Mouse (Mus musculus): ENCODE data around the gene Epb41l3. TPM values are rescaled to one million over a fixed set of nuclear protein-coding genes. Genes with fewer than 3 reads are reported as not detected.

Gene Epb41l3
- polyA plus RNA-seq, 1 experiment from 2014 or later: 16.6 TPM

DNA sequence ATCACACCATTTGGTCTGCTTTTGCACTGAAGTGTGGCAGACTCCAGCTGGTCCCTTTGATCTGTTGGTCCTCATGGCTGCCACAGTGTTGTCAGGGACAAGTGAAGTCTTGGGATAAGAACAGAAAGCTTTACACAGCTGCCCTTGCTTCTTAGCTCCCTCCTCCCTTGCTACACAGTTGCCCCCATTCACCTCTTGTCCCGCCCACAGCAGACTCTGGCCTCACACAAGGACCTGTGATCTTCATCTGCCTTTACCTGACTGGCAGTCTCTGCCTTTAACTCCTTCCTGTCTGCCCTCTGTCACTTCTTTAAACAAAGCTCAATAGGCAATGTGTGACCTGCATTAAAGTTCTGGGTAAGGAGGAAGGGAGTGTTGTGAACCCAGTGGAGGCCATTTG lies 123.3 kb downstream of the Epb41l3 start:
- Histone ChIP-seq H3K4me3 (ENCODE audit: low read depth, low read length) (no peak overlapping the region), H3K27ac (replicated peaks) (no peak overlapping the region), H3K9me3 (ENCODE audit: control insufficient read depth, low read length) (no peaks in the 10 kb centered on the region), H3K9ac (ENCODE audit: low read length) (no peak overlapping the region), H3K4me1 (replicated peaks; ENCODE audit: control insufficient read depth, insufficient read depth) (no peaks in the 10 kb centered on the region), H3K27me3 (ENCODE audit: control insufficient read depth, insufficient read depth, low read length) (no peaks in the 10 kb centered on the region), H3K36me3 (ENCODE audit: control insufficient read depth, insufficient read depth, low read length) (no peaks in the 10 kb centered on the region), H3K4me2 (replicated peaks; ENCODE audit: low read depth) (no peak overlapping the region)
- 50% methylated on average over 1 of the region's 1 CpGs for WGBS
- TF ChIP-seq CTCF (IDR thresholded peaks at IDR 0.05; ENCODE audit: low read depth) (no peak), EP300 (optimal IDR thresholded peaks at IDR 0.05) (no peak)
- DNase-seq (ENCODE audit: low spot score) (no peak), ATAC-seq (ENCODE audit: low FRiP score, low TSS enrichment) (no peak)

DNA sequence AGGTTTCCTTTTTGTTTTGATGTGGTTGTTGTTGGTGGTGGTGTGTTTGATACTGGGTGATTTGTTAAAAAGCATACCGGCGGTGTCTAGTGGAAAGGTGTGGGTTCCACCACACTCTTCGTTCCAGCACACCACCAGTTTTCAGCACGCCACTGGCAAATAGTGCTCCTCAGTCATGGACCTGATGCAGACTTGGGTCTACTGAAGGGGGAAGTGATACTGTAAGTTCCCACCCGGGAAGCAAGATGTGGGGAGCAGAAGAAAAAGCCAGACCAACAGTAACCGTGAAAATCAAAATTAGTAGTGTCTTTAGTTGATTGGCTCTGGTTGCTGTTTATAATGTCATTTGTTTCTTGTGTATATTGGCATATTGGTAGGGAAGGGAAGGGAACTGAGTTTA lies 124.3 kb downstream of the Epb41l3 start:
- Histone ChIP-seq H3K36me3 (ENCODE audit: control insufficient read depth, insufficient read depth, low read length) (no peaks in the 10 kb centered on the region), H3K4me3 (ENCODE audit: low read depth, low read length) (no peak overlapping the region), H3K4me1 (replicated peaks; ENCODE audit: control insufficient read depth, insufficient read depth) (no peaks in the 10 kb centered on the region), H3K9ac (ENCODE audit: low read length) (no peak overlapping the region), H3K9me3 (ENCODE audit: control insufficient read depth, low read length) (no peaks in the 10 kb centered on the region), H3K27ac (replicated peaks) (no peak overlapping the region), H3K4me2 (replicated peaks; ENCODE audit: low read depth) (no peak overlapping the region), H3K27me3 (ENCODE audit: control insufficient read depth, insufficient read depth, low read length) (no peaks in the 10 kb centered on the region)
- DNase-seq (ENCODE audit: low spot score) (no peak), ATAC-seq (ENCODE audit: low FRiP score, low TSS enrichment) (no peak)
- 90% methylated on average over 6 of the region's 6 CpGs for WGBS
- no peak for TF ChIP-seq CTCF (IDR thresholded peaks at IDR 0.05; ENCODE audit: low read depth)
- no peak for TF ChIP-seq EP300 (optimal IDR thresholded peaks at IDR 0.05)

DNA sequence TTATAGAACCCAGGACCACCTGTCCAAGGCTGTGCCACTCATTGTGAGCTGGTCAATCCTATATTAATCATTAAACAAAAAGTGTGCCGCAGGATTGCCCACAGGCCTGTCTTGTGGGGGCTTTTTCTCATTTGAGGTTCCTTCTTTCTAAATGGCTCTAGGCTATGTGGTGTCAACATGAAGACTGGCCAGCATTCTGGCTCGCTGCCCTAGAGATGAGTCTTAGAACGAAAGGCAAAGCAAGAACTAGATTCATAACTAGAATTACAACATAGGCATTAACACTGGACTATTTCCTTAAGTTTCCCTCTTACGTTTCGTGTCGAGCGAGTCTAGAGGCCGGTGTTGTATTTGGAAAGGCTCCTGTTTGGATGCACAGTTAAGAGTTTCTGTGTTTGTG lies 125.5 kb downstream of the Epb41l3 start:
- DNase-seq (ENCODE audit: low spot score) (no peak), ATAC-seq (ENCODE audit: low FRiP score, low TSS enrichment) (no peak)
- TF ChIP-seq EP300 (optimal IDR thresholded peaks at IDR 0.05): no peak
- TF ChIP-seq CTCF (IDR thresholded peaks at IDR 0.05; ENCODE audit: low read depth): no peak
- H3K4me1 ChIP-seq (replicated peaks; ENCODE audit: control insufficient read depth, insufficient read depth): no peaks in the 10 kb centered on the region
- H3K4me2 ChIP-seq (replicated peaks; ENCODE audit: low read depth): no peak overlapping the region
- H3K4me3 ChIP-seq (ENCODE audit: low read depth, low read length): no peak overlapping the region
- 91% methylated on average over 8 of the region's 8 CpGs for WGBS
- no peaks in the 10 kb centered on the region for H3K27me3 ChIP-seq (ENCODE audit: control insufficient read depth, insufficient read depth, low read length)
- no peaks in the 10 kb centered on the region for H3K36me3 ChIP-seq (ENCODE audit: control insufficient read depth, insufficient read depth, low read length)
- no peak overlapping the region for H3K9ac ChIP-seq (ENCODE audit: low read length)
- H3K27ac ChIP-seq (replicated peaks): no peak overlapping the region
- no peaks in the 10 kb centered on the region for H3K9me3 ChIP-seq (ENCODE audit: control insufficient read depth, low read length)

DNA sequence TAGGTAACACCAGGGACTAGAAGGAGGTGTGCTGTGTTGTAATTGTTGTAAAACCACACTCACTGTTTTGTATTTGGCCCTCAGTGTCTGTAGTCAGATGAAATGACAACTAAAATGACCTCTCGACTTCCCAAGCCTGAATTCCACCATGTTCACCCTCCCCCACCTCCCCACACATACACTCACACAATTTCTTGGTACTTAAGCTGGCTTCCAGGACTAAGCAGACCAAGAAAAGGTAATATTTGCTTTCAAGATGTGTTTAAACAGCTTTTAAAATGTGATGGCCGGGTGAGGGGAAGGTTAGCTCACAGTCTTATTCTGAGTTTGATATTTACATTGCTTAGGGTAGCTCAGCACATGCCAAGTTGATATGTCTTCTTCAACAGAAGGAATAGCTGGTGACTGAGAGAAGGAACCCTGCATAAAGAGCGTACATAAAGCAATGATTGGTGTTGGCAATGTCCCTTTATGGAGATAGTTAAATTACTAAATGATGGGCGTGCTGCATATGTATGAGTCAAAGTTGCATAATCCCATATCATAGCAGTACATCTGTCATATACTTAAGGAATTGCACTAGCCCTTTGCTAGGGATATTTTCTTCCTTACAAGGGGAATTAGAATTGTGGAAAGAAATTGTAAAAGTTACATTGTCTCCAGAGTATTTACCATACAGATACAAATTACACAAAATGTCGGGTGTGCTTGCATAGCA lies 130.0 kb downstream of the Epb41l3 start:
- TF ChIP-seq CTCF (IDR thresholded peaks at IDR 0.05; ENCODE audit: low read depth) (no peak), EP300 (optimal IDR thresholded peaks at IDR 0.05) (no peak)
- H3K9ac ChIP-seq (ENCODE audit: low read length): no peak overlapping the region
- no peaks in the 10 kb centered on the region for H3K27me3 ChIP-seq (ENCODE audit: control insufficient read depth, insufficient read depth, low read length)
- 60% methylated on average over 5 of the region's 5 CpGs for WGBS
- H3K4me3 ChIP-seq (ENCODE audit: low read depth, low read length): no peak overlapping the region
- no peaks in the 10 kb centered on the region for H3K4me1 ChIP-seq (replicated peaks; ENCODE audit: control insufficient read depth, insufficient read depth)
- DNase-seq (ENCODE audit: low spot score): no peak
- no peaks in the 10 kb centered on the region for H3K36me3 ChIP-seq (ENCODE audit: control insufficient read depth, insufficient read depth, low read length)
- no peaks in the 10 kb centered on the region for H3K9me3 ChIP-seq (ENCODE audit: control insufficient read depth, low read length)
- no peak for ATAC-seq (ENCODE audit: low FRiP score, low TSS enrichment)
- H3K27ac ChIP-seq (replicated peaks): no peak overlapping the region
- no peak overlapping the region for H3K4me2 ChIP-seq (replicated peaks; ENCODE audit: low read depth)

GRCm38 (mm10) chr17:69207562-69208312 lies 132.3 kb downstream of the Epb41l3 start:
- Histone ChIP-seq H3K27me3 (ENCODE audit: control insufficient read depth, insufficient read depth, low read length) (no peaks in the 10 kb centered on the region), H3K27ac (replicated peaks) (no peak overlapping the region), H3K4me1 (replicated peaks; ENCODE audit: control insufficient read depth, insufficient read depth) (no peaks in the 10 kb centered on the region), H3K4me2 (replicated peaks; ENCODE audit: low read depth) (no peak overlapping the region), H3K9ac (ENCODE audit: low read length) (no peak overlapping the region), H3K4me3 (ENCODE audit: low read depth, low read length) (no peak overlapping the region), H3K9me3 (ENCODE audit: control insufficient read depth, low read length) (no peaks in the 10 kb centered on the region), H3K36me3 (ENCODE audit: control insufficient read depth, insufficient read depth, low read length) (no peaks in the 10 kb centered on the region)
- TF ChIP-seq CTCF (IDR thresholded peaks at IDR 0.05; ENCODE audit: low read depth): no peak
- TF ChIP-seq EP300 (optimal IDR thresholded peaks at IDR 0.05): no peak
- ATAC-seq (ENCODE audit: low FRiP score, low TSS enrichment) (no peak), DNase-seq (ENCODE audit: low spot score) (no peak)
- WGBS: 67% methylated on average over 15 of the region's 15 CpGs

DNA sequence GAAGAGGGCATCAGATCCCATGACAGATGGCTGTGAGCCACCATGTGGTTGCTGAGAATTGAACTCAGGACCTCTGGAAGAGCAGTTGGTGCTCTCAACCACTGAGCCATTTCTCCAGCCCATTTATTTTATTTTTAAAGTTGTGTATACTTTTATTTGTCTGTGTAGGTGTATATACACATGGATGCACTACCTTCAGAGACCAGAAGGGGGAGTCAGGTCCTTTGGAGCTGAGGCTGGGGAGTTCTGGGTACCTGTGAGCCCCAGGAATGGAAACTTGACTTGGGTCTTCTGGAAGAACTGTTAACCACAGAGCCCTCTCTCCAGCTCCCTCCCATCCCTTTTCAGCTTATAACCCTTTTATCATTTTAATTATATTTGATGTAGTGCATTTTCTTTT lies 135.6 kb downstream of the Epb41l3 start:
- no peak for DNase-seq (ENCODE audit: low spot score)

More for the DNA sequence above, 135.6 kb downstream of the Epb41l3 start:
- Histone ChIP-seq H3K4me1 (replicated peaks; ENCODE audit: control insufficient read depth, insufficient read depth) (no peaks in the 10 kb centered on the region), H3K9me3 (ENCODE audit: control insufficient read depth, low read length) (no peaks in the 10 kb centered on the region), H3K4me2 (replicated peaks; ENCODE audit: low read depth) (no peak overlapping the region), H3K36me3 (ENCODE audit: control insufficient read depth, insufficient read depth, low read length) (no peaks in the 10 kb centered on the region), H3K27me3 (ENCODE audit: control insufficient read depth, insufficient read depth, low read length) (no peaks in the 10 kb centered on the region), H3K4me3 (ENCODE audit: low read depth, low read length) (no peak overlapping the region), H3K27ac (replicated peaks) (no peak overlapping the region), H3K9ac (ENCODE audit: low read length) (no peak overlapping the region)
- no peak for TF ChIP-seq EP300 (optimal IDR thresholded peaks at IDR 0.05)
- TF ChIP-seq CTCF (IDR thresholded peaks at IDR 0.05; ENCODE audit: low read depth): peak; percentile 31
- no peak for ATAC-seq (ENCODE audit: low FRiP score, low TSS enrichment)

All from stomach, postnatal 0 days (tissue).